Mouse (Mus musculus) lung, adult 2 months (tissue): ENCODE data around the gene 4930486L24Rik.

Experiments used
- CTCF ChIP-seq: fragments of 200-500 bp; IDR thresholded peaks from 2 replicates; pipeline ENCODE4 v1.5.1; 2011; ENCODE audit warnings: mild to moderate bottlenecking, low read length, control low read depth; ENCODE audit not compliant: insufficient read depth
- POLR2A ChIP-seq: fragments of 200-500 bp; IDR thresholded peaks from 2 replicates; pipeline ENCODE4 v1.6.1; 2011; ENCODE audit warnings: low read depth, mild to moderate bottlenecking, control low read depth, low read length, borderline replicate concordance; ENCODE audit errors: extremely low read depth

GRCm38 (mm10) chr13:60809690-60810089, 54.6 kb downstream of the 4930486L24Rik start:
- no peak for TF ChIP-seq CTCF
- no peak for TF ChIP-seq POLR2A
